Mouse (Mus musculus) kidney, embryonic 15.5 days (tissue): ENCODE measurements around the gene Ndufs3. TPM values are rescaled to one million over a fixed set of nuclear protein-coding genes. Genes with fewer than 3 reads are reported as not detected.

Experiments used
- ATAC-seq: fragments of 200-750 bp; cut with Nextera tagmentation; replicated peaks from 2 replicates; pipeline ENCODE4 v1.8.0; 2017; ENCODE audit warnings: moderate TSS enrichment; ENCODE audit not compliant: low FRiP score
- H3K27ac ChIP-seq: fragments of 300-500 bp; sonication (generic); 2 replicates; pipeline ENCODE4 v1.5.1; 2015; ENCODE audit warnings: mild to moderate bottlenecking, inconsistent platforms
- H3K27me3 ChIP-seq: fragments of 300-500 bp; sonication (generic); 2 replicates; pipeline ENCODE4 v1.6.1; 2015; ENCODE audit warnings: inconsistent platforms
- H3K36me3 ChIP-seq: fragments of 300-500 bp; sonication (generic); 2 replicates; pipeline ENCODE4 v1.6.1; 2015; ENCODE audit warnings: inconsistent platforms
- H3K4me1 ChIP-seq: fragments of 300-500 bp; sonication (generic); 2 replicates; pipeline ENCODE4 v1.6.1; 2015; ENCODE audit warnings: inconsistent platforms
- H3K4me2 ChIP-seq: fragments of 300-500 bp; sonication (generic); 2 replicates; pipeline ENCODE4 v1.6.1; 2015; ENCODE audit warnings: moderate library complexity, mild to moderate bottlenecking, inconsistent platforms
- H3K4me3 ChIP-seq: fragments of 300-500 bp; sonication (generic); replicated peaks from 2 replicates; pipeline ENCODE4 v1.5.1; 2015; ENCODE audit warnings: mild to moderate bottlenecking, inconsistent platforms
- H3K9ac ChIP-seq: fragments of 300-500 bp; sonication (generic); 2 replicates; pipeline ENCODE4 v1.6.1; 2015; ENCODE audit warnings: mild to moderate bottlenecking, inconsistent platforms
- H3K9me3 ChIP-seq: fragments of 300-500 bp; sonication (generic); replicated peaks from 2 replicates; pipeline ENCODE4 v1.6.1; 2016; ENCODE audit warnings: inconsistent platforms
- WGBS: fragments of 180-500 bp; shearing (Covaris S2); methylation state at CpG from one replicate; pipeline ENCODE4 v1.1.7; 2015; ENCODE audit warnings: mixed read lengths; 5-methylcytosine and 5-hydroxymethylcytosine counted together
- polyA plus RNA-seq: library from polyadenylated mRNA; unstranded; fragments of >200 nt; fragmentation: Nextera tagmentation; extraction: Ambion mirVana; gene quantifications from 2 replicates; pipeline ENCODE4 v1.2.1, GENCODE M21; 2015

Gene Ndufs3
- polyA plus RNA-seq, 1 experiment from 2014 or later: 232 TPM

DNA sequence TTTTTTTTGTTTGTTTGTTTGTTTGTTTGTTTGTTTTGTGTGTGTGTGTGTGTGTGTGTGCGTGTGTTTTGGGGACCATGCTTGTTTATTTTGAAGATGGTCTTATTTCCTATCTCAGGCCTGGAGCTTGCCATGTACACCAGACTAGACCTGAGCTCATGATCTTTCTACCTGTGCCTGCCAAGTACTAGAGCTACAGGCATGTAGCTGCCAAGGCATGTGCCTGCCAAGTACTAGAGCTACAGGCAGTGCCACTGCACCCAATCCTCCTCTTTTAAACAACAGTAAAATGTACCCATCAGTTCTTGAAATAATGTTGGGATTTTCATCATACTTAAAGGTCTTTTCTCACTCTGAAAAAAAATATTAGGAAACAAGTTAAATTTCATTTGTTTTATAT, 30.6 kb downstream of the Ndufs3 start:
- H3K36me3 ChIP-seq: no peaks in the 10 kb centered on the region
- H3K4me3 ChIP-seq: no peak overlapping the region
- no peak for ATAC-seq
- no peaks in the 10 kb centered on the region for H3K4me1 ChIP-seq
- H3K27ac ChIP-seq: no peak overlapping the region
- no peaks in the 10 kb centered on the region for H3K9me3 ChIP-seq
- no peak overlapping the region for H3K4me2 ChIP-seq
- 88% methylated on average over 1 of the region's 1 CpGs for WGBS
- no peak overlapping the region for H3K9ac ChIP-seq
- H3K27me3 ChIP-seq: no peaks in the 10 kb centered on the region

DNA sequence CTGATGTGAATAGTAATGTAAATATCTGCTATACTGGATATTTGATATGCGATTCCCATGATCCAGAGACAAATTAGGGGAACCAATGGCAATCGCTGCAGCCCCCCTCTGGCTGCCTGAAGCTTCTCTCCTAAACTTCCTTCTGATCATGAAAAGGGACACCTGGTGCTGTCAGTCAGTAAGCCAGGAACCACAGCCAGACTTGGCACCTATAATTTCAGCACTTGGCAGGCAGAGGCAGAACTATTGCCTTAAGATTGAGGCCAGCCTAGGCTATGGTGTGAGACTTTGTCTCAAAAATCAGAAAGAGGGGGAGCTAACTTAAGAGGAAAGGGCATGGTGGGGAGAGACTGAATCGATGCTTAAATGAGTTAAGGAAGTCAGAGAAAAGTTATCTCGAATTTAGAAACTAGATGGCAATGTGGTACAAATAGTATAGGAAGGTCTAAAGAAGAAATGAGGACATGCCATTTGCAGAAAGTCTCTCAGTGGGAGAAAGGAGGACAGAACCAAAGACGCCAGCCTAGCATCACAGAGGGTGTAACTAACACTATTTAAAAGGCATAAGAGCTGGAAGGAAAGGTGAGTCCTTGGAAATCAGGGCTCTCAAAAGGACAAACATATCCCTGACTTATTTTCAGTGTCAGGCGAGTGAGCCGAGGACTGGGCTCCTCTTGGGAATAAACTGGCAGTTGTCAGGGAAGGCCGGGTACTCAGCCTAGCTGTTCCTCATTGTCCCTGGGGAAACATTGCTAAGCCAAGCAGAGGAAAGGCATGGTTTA, 33.3 kb downstream of the Ndufs3 start:
- WGBS: 65% methylated on average over 8 of the region's 8 CpGs
- H3K4me1 ChIP-seq: no peaks in the 10 kb centered on the region
- no peak overlapping the region for H3K4me3 ChIP-seq
- no peak overlapping the region for H3K9ac ChIP-seq
- no peak overlapping the region for H3K4me2 ChIP-seq
- H3K27me3 ChIP-seq: no peaks in the 10 kb centered on the region
- peaks cover 19% of the 10 kb centered on the region for H3K36me3 ChIP-seq
- ATAC-seq: no peak
- H3K9me3 ChIP-seq: no peaks in the 10 kb centered on the region
- H3K27ac ChIP-seq: no peak overlapping the region

DNA sequence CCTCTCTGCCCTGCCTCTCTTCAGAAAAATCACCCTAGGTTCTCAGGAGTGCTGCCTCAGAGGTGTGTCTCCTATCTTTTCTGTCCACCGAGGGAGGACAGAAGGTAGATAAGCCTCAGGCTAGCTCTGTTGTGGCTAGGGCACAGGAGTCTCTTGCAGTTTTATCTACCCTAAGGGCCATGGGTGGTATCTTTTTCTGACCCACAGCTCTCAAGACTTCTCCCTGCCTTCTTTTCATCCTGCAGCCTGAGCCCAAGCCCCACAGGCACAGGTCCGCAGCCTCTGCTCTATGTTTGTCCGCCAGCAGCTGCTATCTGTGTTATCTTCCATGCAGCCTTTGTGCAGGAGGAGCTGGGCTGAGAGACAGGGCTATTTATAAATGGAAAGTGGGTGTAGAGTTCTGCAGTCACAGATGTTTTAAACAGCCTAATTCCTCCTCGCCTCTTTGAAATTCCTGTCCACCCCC, 34.5 kb downstream of the Ndufs3 start:
- WGBS: 39% methylated on average over 4 of the region's 4 CpGs
- H3K4me3 ChIP-seq: no peak overlapping the region
- no peaks in the 10 kb centered on the region for H3K9me3 ChIP-seq
- H3K4me1 ChIP-seq: no peaks in the 10 kb centered on the region
- no peak overlapping the region for H3K4me2 ChIP-seq
- H3K27ac ChIP-seq: no peak overlapping the region
- H3K36me3 ChIP-seq: peaks cover 30% of the 10 kb centered on the region
- ATAC-seq: peak; percentile 47; the same call in 1 of the 2 replicates
- H3K9ac ChIP-seq: no peak overlapping the region
- no peaks in the 10 kb centered on the region for H3K27me3 ChIP-seq

DNA sequence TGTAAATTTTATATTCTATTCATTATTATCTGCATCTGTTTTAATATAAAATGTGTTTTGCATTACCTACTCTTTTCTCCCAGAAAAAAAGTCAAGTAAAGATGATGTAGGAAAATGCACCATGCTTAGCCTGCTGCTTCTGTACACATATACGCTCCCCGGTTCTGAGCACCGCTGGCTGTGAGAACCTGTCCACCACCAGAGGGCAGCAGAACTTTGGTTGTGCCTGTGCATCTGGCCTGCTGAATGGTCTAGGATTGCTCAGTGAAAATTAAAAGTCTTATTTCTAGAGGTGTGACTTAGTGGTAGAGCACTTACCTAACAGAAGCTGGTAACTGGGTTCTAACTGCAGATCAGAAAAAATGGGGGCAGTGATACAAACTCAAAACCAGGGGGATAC, 38.1 kb downstream of the Ndufs3 start:
- Histone ChIP-seq H3K27ac (no peak overlapping the region), H3K4me2 (no peak overlapping the region), H3K9ac (no peak overlapping the region), H3K36me3 (peaks cover 62% of the 10 kb centered on the region), H3K27me3 (no peaks in the 10 kb centered on the region), H3K4me1 (no peaks in the 10 kb centered on the region), H3K9me3 (no peaks in the 10 kb centered on the region), H3K4me3 (no peak overlapping the region)
- ATAC-seq: peak; percentile 81
- WGBS: 20% methylated on average over 3 of the region's 3 CpGs

DNA sequence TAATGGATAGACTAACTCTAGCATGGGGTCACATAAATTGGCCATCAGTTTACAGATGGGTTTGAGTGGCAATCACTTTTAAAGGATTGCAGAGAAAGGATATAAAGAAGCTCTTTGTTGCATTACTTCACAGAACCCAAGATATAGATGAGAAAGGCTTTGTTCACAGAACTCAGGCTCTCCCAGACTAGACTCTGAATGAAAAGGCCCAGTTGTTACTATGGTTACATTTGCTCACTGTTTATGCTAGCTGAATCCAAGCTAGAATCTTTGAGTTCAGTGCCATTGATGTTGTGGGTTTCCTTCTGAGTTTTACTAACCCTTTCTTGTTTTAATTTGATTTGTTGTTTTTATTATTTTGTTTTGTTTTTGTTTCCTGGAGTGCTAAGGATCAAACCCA, 40.4 kb downstream of the Ndufs3 start:
- Histone ChIP-seq H3K4me2 (no peak overlapping the region), H3K36me3 (peaks cover 84% of the 10 kb centered on the region), H3K27ac (no peak overlapping the region), H3K9me3 (no peaks in the 10 kb centered on the region), H3K4me1 (no peaks in the 10 kb centered on the region), H3K27me3 (no peaks in the 10 kb centered on the region), H3K9ac (no peak overlapping the region), H3K4me3 (no peak overlapping the region)
- ATAC-seq: no peak

DNA sequence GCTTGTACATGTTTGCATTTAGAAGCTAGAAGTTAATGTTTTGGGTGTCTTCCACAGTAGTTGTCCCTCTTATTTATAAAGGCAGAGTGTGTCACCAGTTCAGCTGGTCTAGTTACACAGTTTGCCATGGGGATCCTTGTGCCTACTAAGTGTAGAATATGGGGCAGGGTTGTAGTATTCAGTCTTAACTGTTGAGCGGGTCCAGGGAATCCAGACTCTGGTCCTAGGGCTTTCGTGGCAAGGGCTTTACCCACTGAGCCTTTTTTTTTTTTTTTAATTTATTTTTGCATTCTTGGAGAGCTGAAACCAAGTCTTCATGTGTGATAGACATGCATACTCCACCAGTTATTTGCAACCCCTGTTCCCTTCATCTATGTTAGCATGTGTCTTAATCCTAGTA, 43.1 kb downstream of the Ndufs3 start:
- ATAC-seq: no peak
- no peaks in the 10 kb centered on the region for H3K27me3 ChIP-seq
- H3K9me3 ChIP-seq: no peaks in the 10 kb centered on the region
- H3K9ac ChIP-seq: no peak overlapping the region
- H3K4me2 ChIP-seq: no peak overlapping the region
- no peak overlapping the region for H3K4me3 ChIP-seq
- WGBS: 94% methylated on average over 2 of the region's 2 CpGs
- no peak overlapping the region for H3K27ac ChIP-seq
- H3K4me1 ChIP-seq: no peaks in the 10 kb centered on the region
- peaks cover 88% of the 10 kb centered on the region for H3K36me3 ChIP-seq

DNA sequence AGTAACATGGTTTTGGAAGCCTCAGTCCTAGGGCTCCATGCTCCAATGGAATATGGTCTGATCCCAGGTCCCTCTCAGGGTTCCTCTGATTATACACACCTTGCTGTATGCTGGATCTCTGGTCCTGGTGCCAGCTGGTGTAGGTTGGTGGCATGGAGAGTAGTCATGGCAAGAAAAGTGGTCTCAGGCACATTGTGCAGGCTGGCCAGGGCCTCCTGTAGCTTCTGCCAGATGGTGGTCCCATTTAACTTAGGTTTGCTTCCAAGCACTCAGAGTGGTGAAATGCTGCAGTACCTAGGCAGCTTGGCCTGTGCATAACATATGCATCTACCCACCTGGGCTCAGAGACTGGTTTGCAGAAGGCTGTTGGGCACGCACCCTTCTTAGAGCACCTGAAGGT, 54.2 kb downstream of the Ndufs3 start:
- Histone ChIP-seq H3K27ac (no peak overlapping the region), H3K4me1 (peaks cover 19% of the 10 kb centered on the region), H3K27me3 (no peaks in the 10 kb centered on the region), H3K36me3 (peaks cover 58% of the 10 kb centered on the region), H3K9ac (no peak overlapping the region), H3K4me2 (no peak overlapping the region), H3K9me3 (no peaks in the 10 kb centered on the region), H3K4me3 (no peak overlapping the region)
- 96% methylated on average over 1 of the region's 1 CpGs for WGBS
- ATAC-seq: no peak

DNA sequence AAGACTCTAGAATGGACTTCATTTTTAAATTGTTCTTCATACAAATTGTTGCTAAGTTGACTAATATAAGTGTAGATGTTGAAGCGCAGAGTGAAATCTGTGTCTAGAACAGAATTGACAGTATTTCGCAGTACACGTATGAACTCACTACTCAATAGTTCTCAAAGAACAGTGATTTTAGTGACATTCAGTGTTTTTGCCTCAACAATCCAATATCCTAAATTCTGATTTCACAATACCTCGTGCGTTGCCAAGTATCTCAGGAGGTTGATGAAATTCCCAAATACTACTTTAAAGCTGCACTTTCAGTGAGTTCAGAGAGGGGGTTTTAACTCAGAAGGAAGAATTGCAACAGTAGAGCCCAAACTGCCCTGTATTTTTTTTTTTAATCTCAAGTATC, 56.3 kb downstream of the Ndufs3 start:
- Histone ChIP-seq H3K4me3 (peak overlapping the region; percentile 81), H3K9me3 (no peaks in the 10 kb centered on the region), H3K27ac (no peak overlapping the region), H3K4me2 (peak overlapping the region; percentile 69), H3K27me3 (no peaks in the 10 kb centered on the region), H3K4me1 (peaks cover 19% of the 10 kb centered on the region), H3K36me3 (peaks cover 39% of the 10 kb centered on the region), H3K9ac (peak overlapping the region; percentile 92)
- WGBS: 92% methylated on average over 5 of the region's 5 CpGs
- ATAC-seq: no peak

DNA sequence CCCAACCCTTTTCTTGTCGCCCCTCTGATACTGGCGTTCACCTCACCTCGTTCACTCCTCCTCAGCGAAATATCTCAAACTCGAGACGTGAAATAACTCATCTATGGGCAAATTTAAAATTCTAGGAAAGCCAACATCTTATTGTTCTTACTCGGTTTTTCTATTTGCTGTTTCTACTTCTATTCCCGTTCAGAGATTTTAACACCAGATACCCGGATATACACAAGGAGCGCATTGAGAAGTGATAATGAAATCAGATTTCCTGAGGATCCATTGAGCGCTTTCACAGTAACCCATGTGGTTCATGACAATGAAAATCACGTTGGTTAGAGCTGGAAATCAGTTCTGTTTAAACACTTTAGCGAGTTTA, 57.0 kb downstream of the Ndufs3 start:
- ATAC-seq: no peak
- Histone ChIP-seq H3K27me3 (no peaks in the 10 kb centered on the region), H3K4me3 (peak overlapping the region; percentile 81), H3K4me2 (peak overlapping the region; percentile 69), H3K9ac (peak overlapping the region; percentile 92), H3K4me1 (peaks cover 19% of the 10 kb centered on the region), H3K9me3 (no peaks in the 10 kb centered on the region), H3K27ac (peak overlapping the region; percentile 88), H3K36me3 (peaks cover 32% of the 10 kb centered on the region)
- under 1% methylated on average over 13 of the region's 13 CpGs for WGBS

DNA sequence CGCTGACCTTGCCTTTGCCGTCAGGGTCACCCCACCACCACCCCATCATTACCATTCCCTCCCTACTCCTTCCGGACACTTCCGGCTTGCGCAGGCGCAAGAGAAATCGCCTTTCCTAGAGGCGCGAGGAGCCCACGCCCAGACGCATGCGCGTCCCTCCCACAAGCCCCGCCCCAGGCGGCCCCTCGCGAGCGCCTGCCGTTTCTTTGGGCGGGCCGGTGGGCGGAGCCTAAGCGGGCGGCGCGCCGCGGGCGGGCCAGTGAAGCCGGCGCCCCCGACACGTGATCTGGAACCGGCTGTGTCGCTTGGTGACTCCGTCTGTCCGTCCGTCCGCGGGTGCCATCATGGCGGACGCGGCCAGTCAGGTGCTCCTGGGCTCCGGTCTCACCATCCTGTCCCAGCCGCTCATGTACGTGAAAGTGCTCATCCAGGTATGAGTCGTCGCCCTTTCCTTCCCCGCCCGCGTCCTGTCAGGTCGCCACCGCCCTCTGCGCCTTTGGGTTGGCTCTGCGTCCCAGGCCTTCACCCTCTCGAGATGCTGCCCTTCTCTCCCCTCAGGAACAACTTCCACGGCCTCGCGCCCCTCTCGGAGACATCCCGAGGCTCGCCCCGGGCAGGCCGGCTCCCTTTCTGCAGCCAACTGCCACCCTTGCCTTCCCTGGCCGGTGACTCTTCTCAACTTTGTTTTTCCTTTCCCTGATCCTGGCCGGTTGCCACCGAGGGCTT, 57.5 kb downstream of the Ndufs3 start, which contains the start of gene Mtch2:
Gene Mtch2 (plus strand): TSS at position 201 of the 726 bp plus-strand sequence.
- Histone ChIP-seq H3K4me3 (peak within 1 kb of the TSS; percentile 81), H3K4me1 (peaks cover 19% of the 10 kb centered on the region), H3K27me3 (no peaks in the 10 kb centered on the region), H3K9ac (peak within 1 kb of the TSS; percentile 92), H3K27ac (peak within 1 kb of the TSS; percentile 88), H3K4me2 (peak within 1 kb of the TSS; percentile 69), H3K36me3 (peaks cover 26% of the 10 kb centered on the region), H3K9me3 (no peaks in the 10 kb centered on the region)
- under 1% methylated on average over 67 of the region's 67 CpGs for WGBS
- ATAC-seq: peak; percentile 99

DNA sequence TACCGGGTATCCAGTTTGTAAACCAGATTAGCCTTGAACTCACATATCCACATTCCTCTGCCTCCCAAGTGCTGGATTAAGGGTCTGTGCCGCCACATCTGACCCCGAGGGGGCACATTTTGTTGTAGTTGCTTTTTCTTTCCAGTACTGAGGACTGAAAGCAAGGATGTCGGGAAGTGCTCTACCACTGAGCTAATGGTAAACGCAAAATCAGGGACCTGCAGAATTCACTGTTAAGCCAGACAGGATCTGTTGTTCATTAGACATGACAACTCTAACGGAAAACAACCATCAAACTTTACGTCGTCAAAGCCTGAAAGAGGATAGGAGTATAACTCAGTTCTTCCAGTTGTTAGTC, 58.1 kb downstream of the Ndufs3 start:
- peak overlapping the region; percentile 81 for H3K4me3 ChIP-seq
- 2% methylated on average over 8 of the region's 8 CpGs for WGBS
- no peak for ATAC-seq

DNA sequence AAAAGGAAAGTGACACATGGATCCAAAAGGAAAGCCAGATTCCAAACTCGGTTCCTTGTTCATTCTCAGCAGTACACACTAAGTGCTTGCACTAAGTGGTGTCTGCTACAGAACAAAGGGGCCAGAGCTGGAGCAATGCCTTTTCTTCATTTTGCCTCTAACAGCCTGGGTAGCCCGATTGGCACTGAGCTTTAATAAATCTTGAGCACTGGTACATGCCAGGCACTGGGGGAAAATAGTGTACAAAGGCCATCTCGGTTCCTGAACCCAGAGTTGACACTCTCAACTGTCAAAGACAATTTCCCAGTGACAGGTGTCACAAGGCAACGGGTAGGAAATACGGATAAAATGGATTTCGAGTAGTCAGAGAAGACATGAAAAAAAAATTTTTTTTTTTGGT, 58.5 kb downstream of the Ndufs3 start:
- 52% methylated on average over 6 of the region's 6 CpGs for WGBS
- H3K9me3 ChIP-seq: no peaks in the 10 kb centered on the region
- H3K4me3 ChIP-seq: peak overlapping the region; percentile 81
- no peaks in the 10 kb centered on the region for H3K27me3 ChIP-seq
- peak overlapping the region; percentile 69 for H3K4me2 ChIP-seq
- H3K27ac ChIP-seq: peak overlapping the region; percentile 87
- H3K36me3 ChIP-seq: peaks cover 17% of the 10 kb centered on the region
- no peak for ATAC-seq
- H3K9ac ChIP-seq: peak overlapping the region; percentile 49; the same call in 1 of the 2 replicates
- peaks cover 19% of the 10 kb centered on the region for H3K4me1 ChIP-seq

More for the DNA sequence above, 58.1 kb downstream of the Ndufs3 start:
- Histone ChIP-seq H3K27me3 (no peaks in the 10 kb centered on the region), H3K36me3 (peaks cover 21% of the 10 kb centered on the region), H3K27ac (peak overlapping the region; percentile 87), H3K9ac (peak overlapping the region; percentile 49), H3K9me3 (no peaks in the 10 kb centered on the region), H3K4me2 (peak overlapping the region; percentile 69), H3K4me1 (peaks cover 19% of the 10 kb centered on the region)
